Mouse (Mus musculus) testis, adult 2 months (tissue): ENCODE data around the gene 4930470P17Rik. TPM values are rescaled to one million over a fixed set of nuclear protein-coding genes. Genes with fewer than 3 reads are reported as not detected.

Experiments
- H3K27ac ChIP-seq: fragments of 200-500 bp; 2 replicates; pipeline ENCODE4 v1.5.1; 2012; ENCODE audit warnings: low read depth, low read length; ENCODE audit not compliant: control insufficient read depth, insufficient read depth
- H3K27me3 ChIP-seq: fragments of 200-500 bp; 2 replicates; pipeline ENCODE4 v1.6.1; 2012; ENCODE audit warnings: mild to moderate bottlenecking, low read length, moderate library complexity; ENCODE audit not compliant: control insufficient read depth, insufficient read depth
- H3K36me3 ChIP-seq: fragments of 200-500 bp; 2 replicates; pipeline ENCODE4 v1.6.1; 2012; ENCODE audit warnings: mild to moderate bottlenecking, low read length; ENCODE audit not compliant: control insufficient read depth, insufficient read depth
- H3K4me1 ChIP-seq: fragments of 200-500 bp; 2 replicates; pipeline ENCODE4 v1.6.1; 2012; ENCODE audit warnings: low read length; ENCODE audit not compliant: control insufficient read depth, insufficient read depth
- H3K4me3 ChIP-seq: fragments of 200-500 bp; 2 replicates; pipeline ENCODE4 v1.5.1; 2012; ENCODE audit warnings: low read depth, mild to moderate bottlenecking, low read length, moderate library complexity, mixed read lengths; ENCODE audit not compliant: control insufficient read depth
- CTCF ChIP-seq: fragments of 200-500 bp; IDR thresholded peaks from 2 replicates; pipeline ENCODE4 v1.5.1; 2012; ENCODE audit warnings: low read depth, mild to moderate bottlenecking, inconsistent platforms, low read length, moderate library complexity; ENCODE audit not compliant: control insufficient read depth, insufficient read depth, insufficient replicate concordance
- POLR2A ChIP-seq: fragments of 200-500 bp; IDR thresholded peaks from 2 replicates; pipeline ENCODE4 v1.6.1; 2012; ENCODE audit warnings: low read depth, mild to moderate bottlenecking, inconsistent platforms, low read length, moderate library complexity; ENCODE audit not compliant: control insufficient read depth
- polyA plus RNA-seq: library from polyadenylated mRNA; depleted of rRNA; stranded (reverse); fragments of >200 nt; gene quantifications from 2 replicates; pipeline ENCODE4 v1.2.3, GENCODE M21; 2012; rRNA removed

The 4930470P17Rik gene
- polyA plus RNA-seq, 1 experiment = 2.9 TPM

- Histone ChIP-seq H3K4me1 (peaks cover 4% of the 10 kb centered on the region), H3K36me3 (no peaks in the 10 kb centered on the region), H3K27ac (no peak overlapping the region), H3K4me3 (no peak overlapping the region; the same call in 1 of the 2 replicates), H3K27me3 (no peaks in the 10 kb centered on the region)
- no peak for TF ChIP-seq CTCF
- no peak for TF ChIP-seq POLR2A
Observed at GRCm38 (mm10) chr2:170535841-170536240, 66.0 kb downstream of the 4930470P17Rik start.

- no peaks in the 10 kb centered on the region for H3K27me3 ChIP-seq
- peak overlapping the region; percentile 72 for H3K27ac ChIP-seq
- H3K4me1 ChIP-seq = peaks cover 4% of the 10 kb centered on the region
- no peaks in the 10 kb centered on the region for H3K36me3 ChIP-seq
- H3K4me3 ChIP-seq = peak overlapping the region; percentile 71
- TF ChIP-seq CTCF = no peak
- peak; percentile 86; the same call in 1 of the 2 replicates for TF ChIP-seq POLR2A
Observed at GRCm38 (mm10) chr2:170534803-170535174, 67.0 kb downstream of the 4930470P17Rik start.

GRCm38 (mm10) chr2:170534116-170534802, 67.6 kb downstream of the 4930470P17Rik start:
- TF ChIP-seq CTCF = no peak
- TF ChIP-seq POLR2A = no peak
- no peaks in the 10 kb centered on the region for H3K36me3 ChIP-seq

GRCm38 (mm10) chr2:170530256-170530655, 71.6 kb downstream of the 4930470P17Rik start:
- Histone ChIP-seq H3K27me3 (no peaks in the 10 kb centered on the region; the same call in 1 of the 2 replicates), H3K36me3 (no peaks in the 10 kb centered on the region), H3K4me3 (no peak overlapping the region), H3K4me1 (peaks cover 9% of the 10 kb centered on the region; the same call in 1 of the 2 replicates), H3K27ac (no peak overlapping the region)
- TF ChIP-seq POLR2A = no peak
- no peak for TF ChIP-seq CTCF

More at GRCm38 (mm10) chr2:170534116-170534802, 67.6 kb downstream of the 4930470P17Rik start:
- Histone ChIP-seq H3K27ac (no peak overlapping the region), H3K27me3 (no peaks in the 10 kb centered on the region), H3K4me1 (peaks cover 4% of the 10 kb centered on the region), H3K4me3 (no peak overlapping the region)

- Histone ChIP-seq H3K27ac (no peak overlapping the region), H3K27me3 (no peaks in the 10 kb centered on the region; the same call in 1 of the 2 replicates), H3K36me3 (no peaks in the 10 kb centered on the region), H3K4me1 (peaks cover 7% of the 10 kb centered on the region; the same call in 1 of the 2 replicates), H3K4me3 (no peak overlapping the region)
- TF ChIP-seq POLR2A = no peak
- TF ChIP-seq CTCF = no peak
Observed at GRCm38 (mm10) chr2:170529766-170530165, 72.1 kb downstream of the 4930470P17Rik start.

Other genes starting within 250 kb of the 4930470P17Rik start
- 19.4 and 21.8 TPM in 2 replicates for gene Bcas1, start 174.2 kb downstream of the 4930470P17Rik start, polyA plus RNA-seq
- gene Pfdn4, start 105.6 kb downstream of the 4930470P17Rik start, polyA plus RNA-seq = 7.7 and 10.8 TPM in 2 replicates
- 0.34 and 0.48 TPM in 2 replicates for gene Cyp24a1, start 104.9 kb downstream of the 4930470P17Rik start, polyA plus RNA-seq
- gene Dok5, start 129.8 kb upstream of the 4930470P17Rik start, polyA plus RNA-seq = 0.07 and 0.11 TPM in 2 replicates